Mouse (Mus musculus) heart, embryonic 15.5 days (tissue): ENCODE measurements around the gene Cyp2j13. TPM values are rescaled to one million over a fixed set of nuclear protein-coding genes. Genes with fewer than 3 reads are reported as not detected.
"Not testable (repeated sequence)": the region's sequence is repeated elsewhere in the genome, so short reads cannot be mapped to it uniquely, and the experiment has no call there.

Experiments used
- ATAC-seq: fragments of 200-750 bp; cut with Nextera tagmentation; replicated peaks from 2 replicates; pipeline ENCODE4 v1.8.0; 2017; ENCODE audit warnings: low read depth, moderate TSS enrichment; ENCODE audit not compliant: insufficient number of reproducible peaks, insufficient read depth, low FRiP score
- H3K27ac ChIP-seq: fragments of 300-500 bp; sonication (generic); 2 replicates; pipeline ENCODE4 v1.5.1; 2015; ENCODE audit warnings: mild to moderate bottlenecking, inconsistent platforms
- H3K27me3 ChIP-seq: fragments of 300-500 bp; sonication (generic); 2 replicates; pipeline ENCODE4 v1.6.1; 2015; ENCODE audit warnings: inconsistent platforms
- H3K36me3 ChIP-seq: fragments of 300-500 bp; sonication (generic); 2 replicates; pipeline ENCODE4 v1.6.1; 2015; ENCODE audit warnings: mild to moderate bottlenecking, inconsistent platforms
- H3K4me1 ChIP-seq: fragments of 300-500 bp; sonication (generic); replicated peaks from 2 replicates; pipeline ENCODE4 v1.6.1; 2015; ENCODE audit warnings: inconsistent platforms
- H3K4me2 ChIP-seq: fragments of 300-500 bp; sonication (generic); 2 replicates; pipeline ENCODE4 v1.6.1; 2015; ENCODE audit warnings: inconsistent platforms, mild to moderate bottlenecking, moderate library complexity
- H3K4me3 ChIP-seq: fragments of 300-500 bp; sonication (generic); 2 replicates; pipeline ENCODE4 v1.5.1; 2015; ENCODE audit warnings: mild to moderate bottlenecking, inconsistent platforms
- H3K9ac ChIP-seq: fragments of 300-500 bp; sonication (generic); 2 replicates; pipeline ENCODE4 v1.6.1; 2015; ENCODE audit warnings: mild to moderate bottlenecking, inconsistent platforms
- H3K9me3 ChIP-seq: fragments of 300-500 bp; sonication (generic); replicated peaks from 2 replicates; pipeline ENCODE4 v1.6.1; 2016; ENCODE audit warnings: inconsistent platforms
- WGBS: fragments of 180-500 bp; shearing (Covaris S2); methylation state at CpG from one replicate; pipeline ENCODE4 v1.1.7; 2015; ENCODE audit warnings: mixed read lengths; 5-methylcytosine and 5-hydroxymethylcytosine counted together
- polyA plus RNA-seq: library from polyadenylated mRNA; unstranded; fragments of >200 nt; fragmentation: Nextera tagmentation; extraction: Ambion mirVana; gene quantifications from 2 replicates; pipeline ENCODE4 v1.2.1, GENCODE M21; 2015

Cyp2j13 gene
- not detected in 2 replicates for polyA plus RNA-seq

GRCm38 (mm10) chr4:96077261-96078125, at the start of gene Cyp2j13:
TSS of gene Cyp2j13 (minus strand) at chr4:96077546.
- H3K27ac ChIP-seq, result no peak within 1 kb of the TSS
- H3K9me3 ChIP-seq, result no peaks in the 10 kb centered on the region
- peak; percentile 58; the same call in 1 of the 2 replicates for ATAC-seq
- WGBS, result 7% methylated on average over 20 of the region's 20 CpGs
- H3K4me1 ChIP-seq, result no peaks in the 10 kb centered on the region
- H3K36me3 ChIP-seq, result no peaks in the 10 kb centered on the region
- no peak within 1 kb of the TSS for H3K9ac ChIP-seq
- H3K4me3 ChIP-seq, result peak within 1 kb of the TSS; percentile 7
- peak within 1 kb of the TSS; percentile 51 for H3K4me2 ChIP-seq
- no peaks in the 10 kb centered on the region for H3K27me3 ChIP-seq

- WGBS, result 48% methylated on average over 2 of the region's 2 CpGs
Measured at GRCm38 (mm10) chr4:96096841-96097240, 19.5 kb upstream of the Cyp2j13 start.

DNA sequence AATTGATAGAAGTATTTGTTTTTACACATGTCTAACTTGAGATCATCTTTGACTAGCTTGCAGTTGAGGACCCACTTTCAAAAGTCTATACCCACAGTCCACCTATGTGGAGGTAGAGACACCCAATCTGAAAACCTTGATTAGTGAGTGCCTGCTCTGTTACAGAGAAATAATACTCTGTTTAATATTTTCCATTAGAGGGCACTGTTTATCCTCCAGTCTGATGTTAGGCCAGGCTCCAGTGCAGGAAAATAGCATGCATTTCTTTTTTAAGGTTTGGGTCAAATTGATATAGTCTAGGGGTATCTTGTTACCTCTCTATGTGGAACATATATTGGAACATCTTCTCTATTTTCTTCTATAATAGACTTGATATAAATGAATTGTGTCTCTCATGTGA, 14.5 kb upstream of the Cyp2j13 start:
- H3K4me3 ChIP-seq, result no peak overlapping the region
- H3K4me1 ChIP-seq, result no peaks in the 10 kb centered on the region
- no peak overlapping the region for H3K9ac ChIP-seq
- H3K27me3 ChIP-seq, result no peaks in the 10 kb centered on the region
- no peaks in the 10 kb centered on the region for H3K36me3 ChIP-seq
- ATAC-seq, result no peak
- H3K4me2 ChIP-seq, result no peak overlapping the region
- H3K27ac ChIP-seq, result no peak overlapping the region
- H3K9me3 ChIP-seq, result no peaks in the 10 kb centered on the region

More at GRCm38 (mm10) chr4:96096841-96097240, 19.5 kb upstream of the Cyp2j13 start:
- Histone ChIP-seq H3K36me3 (no peaks in the 10 kb centered on the region), H3K9ac (no peak overlapping the region), H3K27ac (no peak overlapping the region), H3K27me3 (no peaks in the 10 kb centered on the region), H3K4me1 (no peaks in the 10 kb centered on the region), H3K4me2 (no peak overlapping the region), H3K9me3 (no peaks in the 10 kb centered on the region), H3K4me3 (no peak overlapping the region)
- ATAC-seq, result no peak

- H3K27ac ChIP-seq, H3K9ac ChIP-seq, H3K4me2 ChIP-seq, ATAC-seq, H3K4me1 ChIP-seq, H3K9me3 ChIP-seq, H3K4me3 ChIP-seq, H3K27me3 ChIP-seq, H3K36me3 ChIP-seq: not testable (repeated sequence)
- 62% methylated on average over 6 of the region's 6 CpGs for WGBS
Measured at GRCm38 (mm10) chr4:96089356-96090048, 12.2 kb upstream of the Cyp2j13 start.

- no peaks in the 10 kb centered on the region for H3K36me3 ChIP-seq
- no peaks in the 10 kb centered on the region for H3K4me1 ChIP-seq
- H3K27me3 ChIP-seq, result no peaks in the 10 kb centered on the region
- no peak for ATAC-seq
- no peak overlapping the region for H3K4me3 ChIP-seq
- H3K27ac ChIP-seq, result no peak overlapping the region
- no peaks in the 10 kb centered on the region for H3K9me3 ChIP-seq
- no peak overlapping the region for H3K4me2 ChIP-seq
- H3K9ac ChIP-seq, result no peak overlapping the region
Measured at GRCm38 (mm10) chr4:96078308-96078707, 962 bp upstream of the Cyp2j13 start.

- Histone ChIP-seq H3K9ac (no peak overlapping the region), H3K4me1 (no peaks in the 10 kb centered on the region), H3K27ac (no peak overlapping the region), H3K4me3 (no peak overlapping the region), H3K9me3 (no peaks in the 10 kb centered on the region), H3K4me2 (no peak overlapping the region), H3K27me3 (no peaks in the 10 kb centered on the region), H3K36me3 (no peaks in the 10 kb centered on the region)
- ATAC-seq, result no peak
- WGBS, result 76% methylated on average over 2 of the region's 2 CpGs
Measured at GRCm38 (mm10) chr4:96062045-96062444, 15.3 kb downstream of the Cyp2j13 start.

GRCm38 (mm10) chr4:96060106-96060505, 17.2 kb downstream of the Cyp2j13 start:
- Histone ChIP-seq H3K36me3 (no peaks in the 10 kb centered on the region), H3K27ac (no peak overlapping the region), H3K4me1 (no peaks in the 10 kb centered on the region), H3K4me3 (no peak overlapping the region), H3K27me3 (no peaks in the 10 kb centered on the region), H3K9ac (no peak overlapping the region), H3K4me2 (no peak overlapping the region), H3K9me3 (no peaks in the 10 kb centered on the region)
- ATAC-seq, result no peak
- 78% methylated on average over 2 of the region's 2 CpGs for WGBS

DNA sequence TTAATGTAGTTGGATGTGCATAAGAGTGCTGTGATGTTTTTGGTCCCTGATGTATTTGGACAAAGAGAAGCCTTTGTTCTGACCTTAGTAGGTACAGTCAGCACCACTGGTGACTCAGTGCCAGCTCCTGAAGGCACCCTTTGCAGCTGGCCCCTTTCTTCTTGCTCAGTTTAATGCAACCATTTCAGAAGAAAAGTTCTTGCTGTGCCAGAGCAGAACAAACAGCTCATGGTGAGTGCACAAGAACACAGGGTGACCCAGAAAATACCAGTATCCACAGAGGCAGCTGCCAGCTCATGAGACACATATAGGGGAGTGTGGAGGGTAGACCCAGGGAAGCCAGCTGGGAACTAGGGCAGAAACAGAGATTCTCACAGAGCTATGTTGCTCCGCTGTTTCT, 48.9 kb downstream of the Cyp2j13 start:
- H3K9me3 ChIP-seq, result no peaks in the 10 kb centered on the region
- ATAC-seq, result no peak
- no peaks in the 10 kb centered on the region for H3K4me1 ChIP-seq
- no peak overlapping the region for H3K9ac ChIP-seq
- no peaks in the 10 kb centered on the region for H3K27me3 ChIP-seq
- H3K36me3 ChIP-seq, result no peaks in the 10 kb centered on the region
- 74% methylated on average over 1 of the region's 1 CpGs for WGBS
- H3K27ac ChIP-seq, result no peak overlapping the region
- no peak overlapping the region for H3K4me3 ChIP-seq
- no peak overlapping the region for H3K4me2 ChIP-seq

DNA sequence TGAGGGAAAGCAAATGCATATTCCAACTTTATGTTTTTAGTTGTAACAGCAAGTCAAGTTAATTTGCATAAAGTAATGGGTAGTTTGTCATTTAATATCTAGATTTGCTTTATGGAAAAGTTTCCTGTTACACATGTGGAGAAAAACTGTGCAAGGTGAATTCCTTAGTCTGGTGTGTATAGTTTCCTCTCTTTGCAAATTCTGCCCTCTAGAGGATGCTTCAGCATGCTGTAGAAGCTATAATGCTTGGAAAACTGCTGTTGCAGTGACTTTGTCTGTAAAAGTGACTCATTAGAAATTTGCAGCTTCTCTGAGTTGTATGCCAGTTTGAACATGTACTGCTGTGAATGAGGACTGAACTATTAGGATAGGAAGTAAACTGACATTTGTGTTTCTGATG, 54.5 kb downstream of the Cyp2j13 start:
- no peak overlapping the region for H3K4me2 ChIP-seq
- H3K27ac ChIP-seq, result no peak overlapping the region
- no peaks in the 10 kb centered on the region for H3K4me1 ChIP-seq
- H3K9me3 ChIP-seq, result no peaks in the 10 kb centered on the region
- H3K27me3 ChIP-seq, result no peaks in the 10 kb centered on the region
- no peak overlapping the region for H3K9ac ChIP-seq
- H3K36me3 ChIP-seq, result peaks cover 5% of the 10 kb centered on the region; the same call in 1 of the 2 replicates
- ATAC-seq, result no peak
- no peak overlapping the region for H3K4me3 ChIP-seq

GRCm38 (mm10) chr4:96016875-96017274, 60.5 kb downstream of the Cyp2j13 start:
- Histone ChIP-seq H3K9ac (no peak overlapping the region), H3K4me1 (no peaks in the 10 kb centered on the region), H3K4me2 (no peak overlapping the region), H3K27me3 (no peaks in the 10 kb centered on the region), H3K9me3 (no peaks in the 10 kb centered on the region), H3K27ac (no peak overlapping the region), H3K36me3 (no peaks in the 10 kb centered on the region), H3K4me3 (no peak overlapping the region)
- ATAC-seq, result no peak
- WGBS, result 95% methylated on average over 1 of the region's 1 CpGs

- not testable (repeated sequence) for H3K9me3 ChIP-seq, H3K4me3 ChIP-seq, H3K27ac ChIP-seq, H3K4me2 ChIP-seq, H3K27me3 ChIP-seq, H3K4me1 ChIP-seq, ATAC-seq, H3K36me3 ChIP-seq, H3K9ac ChIP-seq
- WGBS, result 89% methylated on average over 17 of the region's 17 CpGs
Measured at GRCm38 (mm10) chr4:95982221-95982620, 95.1 kb downstream of the Cyp2j13 start.
